Mouse (Mus musculus) ES-Bruce4 (cell line): ENCODE data around the gene Tmsb10. TPM values are rescaled to one million over a fixed set of nuclear protein-coding genes. Genes with fewer than 3 reads are reported as not detected.

ENCODE experiments used
- H3K27ac ChIP-seq: 2 replicates; pipeline ENCODE4 v1.5.1; 2012; ENCODE audit warnings: low read length, inconsistent platforms; ENCODE audit not compliant: insufficient read depth
- H3K27me3 ChIP-seq: 2 replicates; pipeline ENCODE4 v1.6.1; 2012; ENCODE audit warnings: mild to moderate bottlenecking, low read length, inconsistent platforms; ENCODE audit not compliant: control insufficient read depth, poor library complexity, insufficient read depth, severe bottlenecking
- H3K36me3 ChIP-seq: 2 replicates; pipeline ENCODE4 v1.6.1; 2012; ENCODE audit warnings: inconsistent platforms, mild to moderate bottlenecking, low read length, moderate library complexity; ENCODE audit not compliant: control insufficient read depth, poor library complexity, insufficient read depth, severe bottlenecking
- H3K4me1 ChIP-seq: one replicate; pipeline ENCODE4 v1.8.1; 2011; ENCODE audit warnings: low read length; ENCODE audit not compliant: control insufficient read depth, insufficient read depth
- H3K4me3 ChIP-seq: 2 replicates; pipeline ENCODE4 v1.5.1; 2011; ENCODE audit warnings: low read depth, mild to moderate bottlenecking, low read length
- H3K9ac ChIP-seq: 2 replicates; pipeline ENCODE4 v1.6.1; 2012; ENCODE audit warnings: low read depth, mild to moderate bottlenecking, inconsistent platforms; ENCODE audit not compliant: poor library complexity, severe bottlenecking
- H3K9me3 ChIP-seq: replicated peaks from 2 replicates; pipeline ENCODE4 v1.6.1; 2012; ENCODE audit warnings: mild to moderate bottlenecking, low read length, inconsistent platforms; ENCODE audit not compliant: control insufficient read depth, poor library complexity, insufficient read depth, severe bottlenecking
- CTCF ChIP-seq: IDR thresholded peaks from one replicate; pipeline ENCODE4 v1.8.1; 2011; ENCODE audit warnings: low read depth, low read length
- EP300 ChIP-seq: IDR thresholded peaks from 2 replicates; pipeline ENCODE4 v1.6.1; 2011; ENCODE audit warnings: low read depth, low read length; ENCODE audit not compliant: insufficient read depth
- POLR2A ChIP-seq: IDR thresholded peaks from one replicate; pipeline ENCODE4 v1.8.1; 2011; ENCODE audit warnings: low read length; ENCODE audit not compliant: insufficient read depth
- polyA plus RNA-seq: library from polyadenylated mRNA; stranded (reverse); fragments of >200 nt; gene quantifications from 2 replicates; pipeline ENCODE4 v1.2.4, GENCODE M21; 2011; ENCODE audit warnings: low read depth; ENCODE audit not compliant: missing spikeins, insufficient read depth, insufficient read length

Tmsb10 gene
- polyA plus RNA-seq, 1 experiment: 1,250 TPM

GRCm38 (mm10) chr6:72971074-72971473 lies 12.5 kb upstream of the Tmsb10 start:
- H3K36me3 ChIP-seq: no peaks in the 10 kb centered on the region
- H3K27ac ChIP-seq: no peak overlapping the region
- no peak overlapping the region for H3K9ac ChIP-seq
- no peak overlapping the region for H3K4me3 ChIP-seq
- no peaks in the 10 kb centered on the region for H3K27me3 ChIP-seq
- H3K9me3 ChIP-seq: no peaks in the 10 kb centered on the region
- TF ChIP-seq EP300 (no peak), POLR2A (no peak), CTCF (no peak)
- H3K4me1 ChIP-seq: no peaks in the 10 kb centered on the region

- TF ChIP-seq CTCF: no peak
- TF ChIP-seq POLR2A: no peak
- no peak for TF ChIP-seq EP300
- H3K4me3 ChIP-seq: no peak overlapping the region
- no peaks in the 10 kb centered on the region for H3K9me3 ChIP-seq
Measured at GRCm38 (mm10) chr6:72969787-72970186, 11.2 kb upstream of the Tmsb10 start.

GRCm38 (mm10) chr6:72965199-72965598 lies 6.7 kb upstream of the Tmsb10 start:
- H3K9ac ChIP-seq: no peak overlapping the region

More at GRCm38 (mm10) chr6:72969787-72970186, 11.2 kb upstream of the Tmsb10 start:
- H3K9ac ChIP-seq: no peak overlapping the region
- no peaks in the 10 kb centered on the region for H3K27me3 ChIP-seq
- H3K27ac ChIP-seq: no peak overlapping the region
- H3K36me3 ChIP-seq: no peaks in the 10 kb centered on the region
- no peaks in the 10 kb centered on the region for H3K4me1 ChIP-seq

GRCm38 (mm10) chr6:72962281-72962741 lies 3.8 kb upstream of the Tmsb10 start:
- peaks cover 5% of the 10 kb centered on the region for H3K4me1 ChIP-seq
- TF ChIP-seq CTCF (no peak), EP300 (no peak), POLR2A (no peak)
- no peak overlapping the region for H3K9ac ChIP-seq
- H3K4me3 ChIP-seq: no peak overlapping the region
- H3K27me3 ChIP-seq: no peaks in the 10 kb centered on the region
- no peaks in the 10 kb centered on the region for H3K36me3 ChIP-seq
- H3K27ac ChIP-seq: no peak overlapping the region
- no peaks in the 10 kb centered on the region for H3K9me3 ChIP-seq

More at GRCm38 (mm10) chr6:72965199-72965598, 6.7 kb upstream of the Tmsb10 start:
- TF ChIP-seq POLR2A (no peak), EP300 (no peak), CTCF (no peak)
- H3K4me1 ChIP-seq: peaks cover 5% of the 10 kb centered on the region
- H3K27me3 ChIP-seq: no peaks in the 10 kb centered on the region
- no peaks in the 10 kb centered on the region for H3K36me3 ChIP-seq
- no peak overlapping the region for H3K27ac ChIP-seq
- H3K9me3 ChIP-seq: no peaks in the 10 kb centered on the region
- no peak overlapping the region for H3K4me3 ChIP-seq

- peak overlapping the region; percentile 42 for H3K9ac ChIP-seq
- peaks cover 5% of the 10 kb centered on the region for H3K36me3 ChIP-seq
- peaks cover 5% of the 10 kb centered on the region for H3K4me1 ChIP-seq
- H3K4me3 ChIP-seq: peak overlapping the region; percentile 37
- no peaks in the 10 kb centered on the region for H3K27me3 ChIP-seq
- H3K27ac ChIP-seq: no peak overlapping the region; the same call in 1 of the 2 replicates
- TF ChIP-seq CTCF (no peak), POLR2A (no peak), EP300 (no peak)
- H3K9me3 ChIP-seq: no peaks in the 10 kb centered on the region
Measured at GRCm38 (mm10) chr6:72961603-72962002, 3.1 kb upstream of the Tmsb10 start.

GRCm38 (mm10) chr6:72960675-72961074 lies 2.1 kb upstream of the Tmsb10 start:
- H3K9me3 ChIP-seq: no peaks in the 10 kb centered on the region
- no peak overlapping the region for H3K4me3 ChIP-seq
- TF ChIP-seq EP300: no peak
- no peak for TF ChIP-seq CTCF
- no peak for TF ChIP-seq POLR2A
- H3K27ac ChIP-seq: 0 out of 2 replicates have a peak overlapping the region, but pooled peaks have one; percentile 29
- H3K36me3 ChIP-seq: peaks cover 5% of the 10 kb centered on the region
- H3K27me3 ChIP-seq: no peaks in the 10 kb centered on the region
- 0 out of 2 replicates have a peak overlapping the region, but pooled peaks have one; percentile 42 for H3K9ac ChIP-seq
- peaks cover 6% of the 10 kb centered on the region for H3K4me1 ChIP-seq
